Mouse (Mus musculus) myocyte (in vitro differentiated cells): ENCODE data around the gene Asl. TPM values are rescaled to one million over a fixed set of nuclear protein-coding genes. Genes with fewer than 3 reads are reported as not detected.

Experiments
- H3K27me3 ChIP-seq: one replicate; pipeline ENCODE4 v1.6.1; 2011; ENCODE audit not compliant: control insufficient read depth, insufficient read depth, insufficient read length
- H3K36me3 ChIP-seq: one replicate; pipeline ENCODE4 v1.6.1; 2011; ENCODE audit not compliant: control insufficient read depth, insufficient read depth
- H3K4me2 ChIP-seq: one replicate; pipeline ENCODE4 v1.6.1; 2011; ENCODE audit warnings: low read depth, control low read depth
- H3K4me3 ChIP-seq: one replicate; pipeline ENCODE4 v1.5.1; 2011; ENCODE audit warnings: mild to moderate bottlenecking, control low read depth, moderate library complexity
- H3K79me2 ChIP-seq: one replicate; pipeline ENCODE4 v1.6.1; 2011; ENCODE audit not compliant: control insufficient read depth, insufficient read depth
- H3ac ChIP-seq: one replicate; pipeline ENCODE4 v1.6.1; 2011; ENCODE audit not compliant: control insufficient read depth, insufficient read length
- CEBPB ChIP-seq: IDR thresholded peaks from 2 replicates; pipeline ENCODE4 v1.6.1; 2011; ENCODE audit warnings: mild to moderate bottlenecking, moderate library complexity; ENCODE audit not compliant: poor library complexity, insufficient read depth, severe bottlenecking
- E2F4 ChIP-seq: IDR thresholded peaks from one replicate; pipeline ENCODE4 v1.6.1; 2011; ENCODE audit warnings: mild to moderate bottlenecking, control low read depth, moderate library complexity; ENCODE audit not compliant: insufficient read depth
- MAX ChIP-seq: IDR thresholded peaks from one replicate; pipeline ENCODE4 v1.6.1; 2011; ENCODE audit warnings: low read depth, mild to moderate bottlenecking, control low read depth
- MYOD1 ChIP-seq, 3 experiments: IDR thresholded peaks; one replicate each; pipeline ENCODE4 v1.6.1; 2011; ENCODE audit warnings: control low read depth in 2 of 3, low read depth in 2 of 3, mild to moderate bottlenecking in 2 of 3, moderate library complexity in 1 of 3; ENCODE audit not compliant: insufficient read length in 2 of 3, control insufficient read depth in 1 of 3
- MYOG ChIP-seq, 3 experiments: IDR thresholded peaks; one replicate each; pipeline ENCODE4 v1.6.1; 2011; ENCODE audit warnings: control low read depth in 2 of 3, low read depth in 2 of 3, mild to moderate bottlenecking in 2 of 3; ENCODE audit not compliant: insufficient read length in 2 of 3, control insufficient read depth in 1 of 3, insufficient read depth in 1 of 3
- POLR2A ChIP-seq: IDR thresholded peaks from one replicate; pipeline ENCODE4 v1.6.1; 2011; ENCODE audit warnings: low read depth, mild to moderate bottlenecking, control low read depth, moderate library complexity; ENCODE audit not compliant: insufficient read length
- POLR2AphosphoS2 ChIP-seq: IDR thresholded peaks from one replicate; pipeline ENCODE4 v1.6.1; 2011; ENCODE audit warnings: low read depth, control low read depth; ENCODE audit not compliant: insufficient read length
- REST ChIP-seq: IDR thresholded peaks from one replicate; pipeline ENCODE4 v1.6.1; 2011; ENCODE audit warnings: mild to moderate bottlenecking, control low read depth, moderate library complexity; ENCODE audit not compliant: insufficient read depth, insufficient read length
- SRF ChIP-seq: IDR thresholded peaks from one replicate; pipeline ENCODE4 v1.6.1; 2011; ENCODE audit warnings: low read depth; ENCODE audit not compliant: control insufficient read depth, insufficient read length
- TCF12 ChIP-seq: IDR thresholded peaks from one replicate; pipeline ENCODE4 v1.6.1; 2011; ENCODE audit warnings: mild to moderate bottlenecking, control low read depth; ENCODE audit not compliant: poor library complexity, insufficient read depth, severe bottlenecking
- TCF3 ChIP-seq: IDR thresholded peaks from one replicate; pipeline ENCODE4 v1.6.1; 2011; ENCODE audit warnings: low read depth, control low read depth; ENCODE audit not compliant: insufficient read length
- USF1 ChIP-seq: IDR thresholded peaks from one replicate; pipeline ENCODE4 v1.6.1; 2011; ENCODE audit warnings: low read depth, mild to moderate bottlenecking, control low read depth, moderate library complexity
- polyA plus RNA-seq: library from polyadenylated mRNA; unstranded; fragments of >200 nt; fragmentation: generic; extraction: Trizol; gene quantifications from one replicate; pipeline ENCODE4 v1.2.1, GENCODE M21; 2012; ENCODE audit warnings: missing spikeins

Asl gene
- polyA plus RNA-seq, 1 experiment: 45.8 TPM

DNA sequence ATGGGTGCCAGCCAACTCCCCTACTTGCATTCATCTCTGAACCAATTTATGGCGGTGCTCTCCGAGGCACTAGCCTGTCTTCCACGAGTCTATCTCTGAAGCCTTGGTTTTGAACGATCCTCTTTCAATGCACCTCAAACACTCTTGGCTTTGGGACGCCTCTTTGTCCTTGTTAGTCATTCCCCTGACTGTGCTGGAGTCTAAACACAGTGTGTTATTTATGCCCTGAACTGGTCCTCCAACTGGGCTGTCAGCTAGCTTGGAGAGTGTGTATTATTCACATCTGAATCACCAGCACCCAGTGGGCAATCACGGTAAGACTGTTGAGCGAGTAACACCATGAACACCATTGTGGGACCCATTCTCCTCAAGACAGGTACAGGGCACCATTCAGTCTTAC is 1.4 kb downstream of the Asl start:
- H3K4me2 ChIP-seq: no peak overlapping the region
- peaks cover 20% of the 10 kb centered on the region for H3K79me2 ChIP-seq
- H3K27me3 ChIP-seq: no peaks in the 10 kb centered on the region
- no peak overlapping the region for H3ac ChIP-seq
- H3K4me3 ChIP-seq: no peak overlapping the region
- no peaks in the 10 kb centered on the region for H3K36me3 ChIP-seq
- TF ChIP-seq POLR2AphosphoS2: no peak
- no peak for TF ChIP-seq SRF
- TF ChIP-seq TCF12: no peak
- TF ChIP-seq CEBPB: no peak
- TF ChIP-seq USF1: no peak
- no peak for TF ChIP-seq MYOD1 (IDR thresholded peaks at IDR 0.05; ENCODE audit: control insufficient read depth in 1 of 3, insufficient read length in 2 of 3, low read depth in 2 of 3)
- TF ChIP-seq POLR2A: no peak
- no peak for TF ChIP-seq MYOG (IDR thresholded peaks at IDR 0.05; ENCODE audit: control insufficient read depth in 1 of 3, insufficient read depth in 1 of 3, insufficient read length in 2 of 3, low read depth in 2 of 3)
- TF ChIP-seq REST: no peak
- no peak for TF ChIP-seq E2F4
- TF ChIP-seq TCF3: no peak
- no peak for TF ChIP-seq MAX

DNA sequence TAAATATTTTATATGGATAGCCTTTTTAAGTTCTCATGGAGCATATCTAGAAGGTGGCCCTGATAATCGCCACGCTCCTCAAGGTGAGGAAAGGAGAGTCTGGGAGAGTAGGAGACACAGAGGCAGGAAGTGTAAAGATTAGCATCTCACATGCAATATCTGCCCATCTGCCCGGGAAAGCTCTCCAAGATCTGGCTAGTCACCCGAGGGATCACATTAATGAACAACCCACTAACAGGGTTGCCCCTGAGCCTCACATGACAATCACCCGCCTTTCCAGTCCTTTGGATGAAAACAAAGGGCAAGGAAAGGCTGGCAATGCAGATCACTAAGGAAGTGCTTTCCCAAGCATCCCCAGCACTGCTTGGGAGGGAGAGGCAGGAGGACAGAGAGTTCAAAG is 1.9 kb downstream of the Asl start:
- TF ChIP-seq POLR2A (no peak), MYOD1 (IDR thresholded peaks at IDR 0.05; ENCODE audit: control insufficient read depth in 1 of 3, insufficient read length in 2 of 3, low read depth in 2 of 3) (no peak), USF1 (no peak), TCF3 (no peak), SRF (no peak), MAX (no peak)
- Histone ChIP-seq H3K36me3 (no peaks in the 10 kb centered on the region), H3K27me3 (no peaks in the 10 kb centered on the region), H3K4me3 (no peak overlapping the region), H3K4me2 (no peak overlapping the region), H3K79me2 (peaks cover 20% of the 10 kb centered on the region), H3ac (no peak overlapping the region)

DNA sequence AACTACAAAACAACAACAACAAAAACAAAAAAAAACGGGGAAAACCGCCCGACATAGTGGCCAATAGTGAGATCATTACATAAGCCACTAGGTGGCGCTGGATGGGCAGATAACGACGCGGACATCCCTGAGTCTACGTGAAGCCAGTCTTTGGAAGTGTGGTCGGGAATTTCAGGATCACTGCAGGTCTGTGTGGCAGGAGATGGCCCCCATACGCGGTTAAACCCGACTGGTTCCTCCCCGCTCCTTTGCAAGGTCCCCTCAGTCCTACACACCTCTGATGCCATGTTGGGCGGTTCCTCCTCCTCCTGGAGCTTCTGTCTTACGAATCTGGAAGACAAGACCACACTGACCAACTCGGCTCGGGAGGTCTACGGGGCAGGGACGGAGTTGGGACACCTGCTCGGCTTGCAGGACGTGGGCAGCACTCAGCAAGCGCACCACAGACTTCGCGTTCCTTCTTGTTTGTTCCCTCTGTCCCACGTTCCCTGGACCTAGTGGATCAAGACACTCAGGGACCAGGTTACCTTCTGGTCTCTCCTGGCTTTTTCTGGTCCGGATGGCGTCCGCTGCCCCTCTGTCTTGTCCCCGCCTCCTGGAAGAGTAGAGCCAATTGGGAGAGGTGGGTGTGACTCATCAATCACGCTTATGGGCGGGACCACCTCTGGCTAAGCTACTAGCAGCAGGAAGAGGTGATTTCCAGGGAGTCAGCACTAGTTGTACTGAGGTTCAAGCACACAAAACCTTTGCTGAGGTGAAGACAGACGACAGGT is 5.1 kb downstream of the Asl start:
- Histone ChIP-seq H3K4me2 (peak overlapping the region; percentile 85), H3ac (peak overlapping the region; percentile 2), H3K4me3 (peak overlapping the region; percentile 50), H3K36me3 (no peaks in the 10 kb centered on the region), H3K79me2 (no peaks in the 10 kb centered on the region), H3K27me3 (no peaks in the 10 kb centered on the region)
- no peak for TF ChIP-seq USF1
- peak; percentile 62 for TF ChIP-seq POLR2A
- TF ChIP-seq SRF: peak; percentile 28
- TF ChIP-seq POLR2AphosphoS2: peak; percentile 44
- no peak for TF ChIP-seq TCF3
- TF ChIP-seq MYOD1 (IDR thresholded peaks at IDR 0.05; ENCODE audit: control insufficient read depth in 1 of 3, insufficient read length in 2 of 3, low read depth in 2 of 3): peak in 2 of 3 experiments; percentile 12 to 16

DNA sequence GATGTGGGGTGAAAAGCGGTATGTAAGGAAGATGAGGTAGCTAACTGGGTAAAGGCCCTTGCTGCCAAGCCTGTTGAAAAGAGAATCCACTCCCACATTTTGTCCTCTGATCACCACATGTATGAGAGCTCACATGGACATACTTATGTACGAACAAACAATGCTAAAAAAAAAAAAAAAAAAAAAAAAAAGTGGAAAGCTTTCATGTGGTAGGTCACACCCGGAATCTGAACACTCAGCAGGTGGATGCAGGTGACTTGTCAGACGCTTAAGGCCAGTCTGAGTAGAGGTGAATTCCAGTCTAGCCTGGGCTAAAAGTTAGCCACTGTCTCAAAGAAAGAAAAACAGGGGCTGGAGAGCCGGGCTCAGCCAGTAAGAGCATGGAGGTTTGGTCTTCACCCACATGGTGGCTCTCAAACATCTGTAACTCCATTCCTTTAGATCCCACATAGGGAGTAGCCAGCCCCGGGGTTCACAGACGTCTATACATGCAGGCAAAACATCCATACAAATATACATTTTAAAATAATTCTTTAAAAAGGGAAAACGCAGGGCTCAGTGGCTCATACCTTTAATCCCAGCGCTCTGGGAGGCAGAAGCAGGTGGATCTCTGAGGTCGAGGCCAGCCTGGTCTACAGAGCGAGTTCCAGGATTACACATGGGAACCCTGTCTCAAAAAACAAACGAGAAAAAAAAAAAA is 5.8 kb downstream of the Asl start:
- TF ChIP-seq POLR2A (no peak), USF1 (no peak), POLR2AphosphoS2 (no peak), MAX (no peak), TCF12 (no peak), MYOD1 (IDR thresholded peaks at IDR 0.05; ENCODE audit: control insufficient read depth in 1 of 3, insufficient read length in 2 of 3, low read depth in 2 of 3) (no peak), MYOG (IDR thresholded peaks at IDR 0.05; ENCODE audit: control insufficient read depth in 1 of 3, insufficient read depth in 1 of 3, insufficient read length in 2 of 3, low read depth in 2 of 3) (no peak), TCF3 (no peak), E2F4 (no peak), SRF (no peak), REST (no peak), CEBPB (no peak)
- no peaks in the 10 kb centered on the region for H3K79me2 ChIP-seq
- peak overlapping the region; percentile 50 for H3K4me3 ChIP-seq
- no peaks in the 10 kb centered on the region for H3K36me3 ChIP-seq
- no peaks in the 10 kb centered on the region for H3K27me3 ChIP-seq
- H3ac ChIP-seq: peak overlapping the region; percentile 2
- H3K4me2 ChIP-seq: peak overlapping the region; percentile 85

DNA sequence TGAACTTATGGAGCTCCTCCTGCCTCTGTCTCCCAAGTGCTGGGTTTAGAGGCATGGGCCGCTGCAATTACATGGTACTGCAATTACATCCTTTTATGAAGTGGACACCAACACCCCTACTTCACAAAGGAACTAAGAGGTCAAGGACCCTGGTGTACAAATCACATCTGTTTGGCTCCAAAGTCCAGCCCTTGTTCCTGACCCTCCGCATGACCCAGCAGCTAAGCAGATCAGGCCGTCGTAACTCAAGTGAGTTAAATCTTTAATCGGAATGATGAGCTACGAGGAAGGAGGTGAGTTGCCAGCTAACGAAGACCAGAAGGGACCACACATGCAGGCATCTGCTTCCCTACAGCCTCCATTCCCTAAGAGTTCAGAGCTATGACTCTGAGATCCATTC is 6.7 kb downstream of the Asl start:
- no peak overlapping the region for H3ac ChIP-seq

More for the DNA sequence above, 6.7 kb downstream of the Asl start:
- H3K4me3 ChIP-seq: no peak overlapping the region
- H3K79me2 ChIP-seq: no peaks in the 10 kb centered on the region
- no peaks in the 10 kb centered on the region for H3K36me3 ChIP-seq
- H3K27me3 ChIP-seq: no peaks in the 10 kb centered on the region
- H3K4me2 ChIP-seq: no peak overlapping the region
- TF ChIP-seq CEBPB: no peak
- no peak for TF ChIP-seq REST
